Mouse (Mus musculus) urinary bladder, postnatal 25 days (tissue): ENCODE results near the gene Litaf.
"Not testable (repeated sequence)": the region's sequence is repeated elsewhere in the genome, so short reads cannot be mapped to it uniquely, and the experiment has no call there.

ENCODE experiments used
- DNase-seq: peaks from one replicate; pipeline ENCODE4 v3.0.0; 2022; ENCODE audit warnings: low spot score

The Litaf gene

GRCm38 (mm10) chr16:11021403-11022112, 44.4 kb downstream of the Litaf start:
- no peak for DNase-seq

DNA sequence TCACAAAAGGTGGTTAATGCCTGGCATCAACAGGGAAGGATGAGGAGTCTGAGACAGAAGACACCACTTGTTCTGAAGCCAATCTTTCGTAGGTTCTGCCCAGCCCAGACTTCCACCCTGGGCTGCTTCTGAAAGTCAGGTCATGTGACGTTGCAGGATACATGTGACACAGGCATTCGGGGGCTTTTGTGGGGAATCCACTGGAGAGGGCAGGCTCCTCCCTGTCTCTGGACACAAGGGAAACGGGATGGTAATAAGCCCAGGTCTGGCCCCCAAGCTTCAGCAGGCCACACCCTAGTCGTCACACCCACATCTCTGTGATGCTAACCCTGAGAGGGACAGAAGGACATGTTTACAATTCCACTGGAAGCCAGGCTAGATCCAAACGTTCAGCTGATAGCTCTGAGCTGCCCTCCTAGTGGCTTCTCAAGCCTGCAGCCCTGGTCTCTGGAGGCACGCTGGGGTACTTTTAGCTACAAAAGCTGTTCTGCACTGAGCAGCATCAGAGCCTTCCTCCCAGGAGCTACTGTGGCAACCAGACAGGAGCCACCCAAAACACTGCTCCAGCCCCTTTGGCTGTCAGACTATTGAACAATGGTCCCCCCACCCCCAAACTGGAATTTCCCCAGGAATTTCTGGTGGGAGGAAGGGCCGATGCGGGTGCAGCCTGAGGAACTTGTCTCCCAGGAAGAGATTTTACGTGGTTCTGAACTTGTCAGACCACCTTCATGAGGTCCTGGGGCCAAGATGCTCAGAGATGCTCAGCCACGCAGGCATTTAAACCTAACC, 48.0 kb downstream of the Litaf start:
- no peak for DNase-seq

- no peak for DNase-seq
Measured at GRCm38 (mm10) chr16:11016353-11016752, 49.6 kb downstream of the Litaf start.

DNA sequence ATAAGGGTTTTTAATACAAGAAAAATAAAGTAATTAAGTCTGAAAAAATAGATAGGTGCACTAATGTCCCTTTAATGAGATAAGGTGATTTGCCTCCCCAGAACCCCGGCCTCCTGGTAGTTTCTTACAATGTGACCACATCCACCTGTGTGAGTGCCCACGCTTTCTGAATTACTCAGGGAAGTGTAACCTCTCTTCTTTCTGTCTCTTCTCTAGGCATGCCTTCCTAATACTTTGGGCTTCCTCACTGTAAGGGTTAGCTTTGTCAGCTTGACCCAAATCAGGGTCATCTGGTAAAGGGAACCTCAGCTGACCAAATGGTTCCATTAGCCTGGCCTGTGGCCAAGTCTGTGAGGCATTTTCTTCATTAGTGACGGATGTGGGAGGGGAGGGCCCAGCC, 51.5 kb downstream of the Litaf start:
- DNase-seq = no peak

DNA sequence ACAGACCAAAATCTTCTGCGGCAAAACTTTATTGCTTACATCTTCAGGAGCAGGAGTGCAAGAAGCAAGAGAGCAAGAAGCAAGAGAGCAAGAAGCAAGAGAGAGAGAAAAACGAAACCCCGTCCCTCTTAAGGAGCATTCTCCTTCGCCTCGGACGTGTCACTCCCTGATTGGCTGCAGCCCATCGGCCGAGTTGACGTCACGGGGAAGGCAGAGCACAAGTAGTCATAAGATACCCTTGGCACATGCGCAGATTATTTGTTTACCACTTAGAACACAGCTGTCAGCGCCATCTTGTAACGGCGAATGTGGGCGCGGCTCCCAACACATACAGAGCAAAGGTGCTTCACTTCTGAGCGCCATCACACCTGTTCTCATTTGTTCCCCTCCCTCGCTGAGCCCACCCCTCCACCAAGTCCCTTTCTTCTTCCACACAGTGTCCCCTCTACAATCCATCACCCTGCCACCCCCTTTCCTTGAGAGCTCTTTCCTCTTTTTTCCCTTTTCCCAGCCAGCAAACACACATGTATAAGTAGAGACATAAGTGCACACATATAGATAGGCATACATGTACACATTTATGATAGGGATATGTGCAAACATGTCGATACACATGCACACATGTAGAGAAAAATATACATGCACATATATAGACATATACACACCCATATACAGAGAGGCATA, 52.4 kb downstream of the Litaf start:
- not testable (repeated sequence) for DNase-seq

DNA sequence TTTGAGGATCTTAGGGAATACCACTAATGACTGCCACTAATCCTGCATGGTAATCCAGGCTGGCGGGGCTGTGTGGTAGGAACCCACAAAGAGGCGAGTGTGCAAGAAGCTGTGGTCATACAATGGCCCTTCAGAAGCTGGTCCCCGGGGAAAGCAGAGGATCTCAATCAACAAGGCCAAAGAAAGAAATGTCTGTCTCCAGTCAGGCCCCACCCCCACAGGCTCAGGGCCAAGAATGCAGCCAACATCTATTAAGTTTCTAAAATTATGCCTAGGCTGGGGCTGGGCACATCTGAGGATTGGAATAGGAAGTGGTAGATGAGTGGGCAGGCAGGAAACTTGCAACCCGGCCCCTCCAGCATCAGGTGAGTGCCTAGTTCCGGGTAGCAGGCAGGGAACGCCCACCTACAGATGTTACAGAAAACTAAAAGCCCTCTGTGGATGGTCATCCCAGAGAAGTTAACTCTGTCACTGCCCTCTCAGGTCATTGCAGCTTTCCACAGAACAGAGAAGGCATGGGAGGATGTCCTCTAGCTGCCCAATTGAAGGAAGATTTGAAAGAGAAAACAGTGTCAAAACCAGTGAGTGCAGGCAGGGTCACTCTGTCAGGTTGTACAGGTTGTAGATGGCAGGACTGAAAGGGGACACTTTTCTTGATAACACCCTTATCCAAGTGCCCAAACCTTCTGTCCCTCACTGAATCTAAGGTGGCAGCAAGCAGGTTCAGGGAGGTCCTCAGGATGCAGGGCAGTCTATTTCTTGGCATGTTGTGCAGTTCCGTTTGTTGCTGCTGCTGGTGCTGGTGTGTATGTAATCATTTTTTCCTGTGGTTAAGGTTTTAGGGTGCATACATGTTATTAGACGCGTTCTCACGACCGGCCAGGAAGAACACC, 53.1 kb downstream of the Litaf start:
- peak; percentile 27 for DNase-seq

DNA sequence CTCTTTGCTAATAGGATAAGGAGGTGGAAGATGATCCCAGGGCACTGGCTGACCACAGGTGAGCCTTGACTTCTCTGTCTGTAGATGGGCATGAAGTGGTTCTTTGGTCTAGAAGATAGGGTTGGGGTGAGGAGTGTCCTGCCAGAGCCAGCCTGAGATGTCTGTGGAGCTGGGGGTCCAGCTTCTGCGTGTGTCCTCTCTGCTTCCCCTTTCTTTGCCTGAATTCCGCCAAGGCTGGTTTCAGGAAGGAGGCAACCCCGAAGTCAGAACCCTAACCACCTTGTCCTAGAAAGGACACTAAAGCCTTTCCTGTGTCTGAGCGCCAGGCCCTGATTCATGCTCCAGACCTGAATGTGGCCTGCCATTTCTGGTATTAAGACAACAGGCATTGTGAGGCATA, 54.0 kb downstream of the Litaf start:
- DNase-seq = no peak

GRCm38 (mm10) chr16:11011206-11011605, 54.8 kb downstream of the Litaf start:
- DNase-seq = no peak

GRCm38 (mm10) chr16:11010270-11010669, 55.7 kb downstream of the Litaf start:
- no peak for DNase-seq

GRCm38 (mm10) chr16:11008162-11008991, 57.6 kb downstream of the Litaf start:
- DNase-seq = peak; percentile 55

GRCm38 (mm10) chr16:11006100-11006499, 59.9 kb downstream of the Litaf start:
- DNase-seq = no peak

- no peak for DNase-seq
Measured at GRCm38 (mm10) chr16:11001703-11002659, 64.0 kb downstream of the Litaf start.

GRCm38 (mm10) chr16:10999809-11000208, 66.1 kb downstream of the Litaf start:
- DNase-seq = no peak

GRCm38 (mm10) chr16:10998224-10998623, 67.7 kb downstream of the Litaf start:
- no peak for DNase-seq

GRCm38 (mm10) chr16:10996576-10996975, 69.4 kb downstream of the Litaf start:
- DNase-seq = no peak

GRCm38 (mm10) chr16:10993032-10993744, 72.8 kb downstream of the Litaf start:
- DNase-seq = peak; percentile 93

DNA sequence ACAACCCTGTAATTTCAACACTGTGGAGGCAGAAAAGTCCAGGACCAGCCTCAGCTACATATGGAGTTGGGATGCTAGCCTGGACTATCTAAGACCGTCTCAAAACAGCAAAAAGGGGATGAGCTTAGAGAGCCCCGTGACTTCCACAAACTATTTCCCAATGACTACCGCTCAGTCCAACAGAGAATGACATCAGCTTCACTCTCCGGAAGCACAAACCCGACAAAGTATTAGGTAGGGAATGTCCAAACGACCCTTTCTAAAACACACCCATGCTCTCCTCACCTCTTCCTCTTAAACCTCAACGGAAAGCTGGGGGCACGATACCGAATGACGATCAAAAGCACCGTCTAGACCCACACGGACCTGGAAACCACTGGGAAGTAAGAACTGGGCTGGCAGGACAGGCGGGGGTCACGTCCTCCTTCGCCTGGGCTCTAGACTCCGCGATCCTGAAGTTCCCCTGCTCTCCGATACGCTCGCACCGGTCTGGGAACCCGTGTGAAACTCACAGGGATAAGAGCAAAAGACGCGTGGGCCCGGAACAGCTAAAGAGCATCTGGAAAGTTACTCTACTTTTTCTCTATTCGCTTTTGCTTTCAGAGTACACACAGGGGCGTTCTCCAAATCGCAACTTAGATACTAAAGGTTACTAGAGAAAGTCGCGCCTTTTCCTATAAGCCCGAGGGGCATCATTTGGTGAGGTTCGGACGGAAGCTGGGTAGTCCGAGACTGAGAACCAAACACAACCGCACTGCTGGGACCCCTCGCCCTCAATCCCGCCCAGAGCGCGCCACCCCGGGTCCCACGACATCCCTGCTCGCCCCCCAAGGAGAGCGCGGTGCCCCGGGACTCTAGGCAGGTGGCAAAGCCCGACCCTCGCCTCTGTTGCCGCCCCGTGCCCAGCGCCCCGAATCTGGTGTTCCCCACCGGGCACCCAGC, 73.6 kb downstream of the Litaf start:
- DNase-seq = peak; percentile 43

DNA sequence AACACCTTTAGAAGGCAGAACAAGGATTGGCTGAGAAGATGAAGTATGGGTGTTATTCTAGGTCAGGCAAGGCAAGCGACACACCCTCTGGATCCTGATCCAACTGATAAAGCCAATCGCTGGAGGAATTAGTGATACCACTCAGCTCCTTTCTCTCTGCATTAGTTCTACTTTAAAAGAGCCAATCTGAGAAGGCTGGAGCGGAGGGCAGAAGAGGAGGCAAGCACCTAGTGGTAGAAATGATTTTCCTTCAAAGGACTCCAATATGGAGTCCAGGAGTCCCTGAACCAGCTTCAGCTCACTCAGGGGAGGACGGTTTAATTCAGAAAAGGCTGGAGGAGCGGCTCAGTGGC, 74.2 kb downstream of the Litaf start:
- no peak for DNase-seq
